Mouse (Mus musculus) forebrain, postnatal 0 days (tissue): ENCODE results near the gene Lrg1. TPM values are rescaled to one million over a fixed set of nuclear protein-coding genes. Genes with fewer than 3 reads are reported as not detected.
"Not testable (repeated sequence)": the region's sequence is repeated elsewhere in the genome, so short reads cannot be mapped to it uniquely, and the experiment has no call there.

Source experiments
- ATAC-seq: fragments of 200-750 bp; cut with Nextera tagmentation; 2 replicates; pipeline ENCODE4 v1.8.0; 2017; ENCODE audit warnings: mild to moderate bottlenecking, moderate library complexity
- DNase-seq: peaks from one replicate; pipeline ENCODE4 v3.0.0-alpha.2; 2015
- H3K27ac ChIP-seq: fragments of 300-500 bp; sonication (generic); 2 replicates; pipeline ENCODE4 v1.5.1; 2014; ENCODE audit warnings: low read depth, mild to moderate bottlenecking, antibody characterized with exemption, low read length, moderate library complexity, mixed read lengths
- H3K27me3 ChIP-seq: fragments of 300-500 bp; sonication (generic); 2 replicates; pipeline ENCODE4 v1.6.1; 2014; ENCODE audit warnings: mild to moderate bottlenecking, low read length, mixed read lengths; ENCODE audit not compliant: insufficient read depth
- H3K36me3 ChIP-seq: fragments of 300-500 bp; sonication (generic); 2 replicates; pipeline ENCODE4 v1.6.1; 2014; ENCODE audit warnings: mild to moderate bottlenecking, moderate library complexity; ENCODE audit not compliant: insufficient read depth
- H3K4me1 ChIP-seq: fragments of 300-500 bp; sonication (generic); 2 replicates; pipeline ENCODE4 v1.6.1; 2014; ENCODE audit warnings: antibody characterized with exemption; ENCODE audit not compliant: insufficient read depth
- H3K4me2 ChIP-seq: fragments of 300-500 bp; sonication (generic); 2 replicates; pipeline ENCODE4 v1.6.1; 2014; ENCODE audit warnings: low read depth, mild to moderate bottlenecking, moderate library complexity
- H3K4me3 ChIP-seq: fragments of 300-500 bp; sonication (generic); 2 replicates; pipeline ENCODE4 v1.5.1; 2014; ENCODE audit warnings: low read depth, low read length, mixed read lengths
- H3K9ac ChIP-seq: fragments of 300-500 bp; sonication (generic); 2 replicates; pipeline ENCODE4 v1.6.1; 2014; ENCODE audit warnings: mild to moderate bottlenecking
- H3K9me3 ChIP-seq: fragments of 300-500 bp; sonication (generic); 2 replicates; pipeline ENCODE4 v1.6.1; 2016; ENCODE audit warnings: low read length
- CTCF ChIP-seq: sonication (generic); IDR thresholded peaks from 2 replicates; pipeline ENCODE4 v1.5.1; 2016; ENCODE audit warnings: antibody characterized with exemption, control low read depth, low read depth
- WGBS: fragments of 180-500 bp; shearing (Covaris S2); extraction: QIAGEN DNeasy Blood & Tissue Kit; methylation state at CpG from one replicate; pipeline ENCODE4 v1.1.7; 2014; 5-methylcytosine and 5-hydroxymethylcytosine counted together
- polyA plus RNA-seq: library from polyadenylated mRNA; unstranded; fragments of >200 nt; fragmentation: Nextera tagmentation; extraction: Ambion mirVana; gene quantifications from 2 replicates; pipeline ENCODE4 v1.2.1, GENCODE M21; 2015
- total RNA-seq: library from RNA; depleted of rRNA; stranded (reverse); fragments of >200 nt; gene quantifications from 2 replicates; pipeline ENCODE4 v1.2.3, GENCODE M21; 2014

The Lrg1 gene
- total and polyA plus RNA-seq, 2 experiments from 2014 or later = 0.46 TPM; not detected in 1

- Histone ChIP-seq H3K36me3 (peaks cover 4% of the 10 kb centered on the region; the same call in 1 of the 2 replicates), H3K9me3 (no peaks in the 10 kb centered on the region), H3K27me3 (no peaks in the 10 kb centered on the region), H3K4me2 (no peak within 1 kb of the TSS), H3K9ac (no peak within 1 kb of the TSS), H3K27ac (no peak within 1 kb of the TSS), H3K4me3 (no peak within 1 kb of the TSS), H3K4me1 (no peaks in the 10 kb centered on the region)
- no peak for TF ChIP-seq CTCF
- no peak for ATAC-seq
- WGBS = 62% methylated on average over 10 of the region's 10 CpGs
- DNase-seq = no peak
Observed at GRCm38 (mm10) chr17:56109219-56110051, 12.4 kb downstream of the Lrg1 start, which contains the start of gene Plin4. Plin4 (minus strand) TSS chr17:56109803.

- no peak overlapping the region for H3K27ac ChIP-seq
- H3K4me3 ChIP-seq = no peak overlapping the region
- no peak overlapping the region for H3K4me2 ChIP-seq
- no peak for TF ChIP-seq CTCF
- WGBS = 81% methylated on average over 6 of the region's 6 CpGs
- DNase-seq = no peak
- ATAC-seq = peak; percentile 17; the same call in 1 of the 2 replicates
- no peaks in the 10 kb centered on the region for H3K9me3 ChIP-seq
- H3K27me3 ChIP-seq = no peaks in the 10 kb centered on the region
- H3K9ac ChIP-seq = no peak overlapping the region
- H3K4me1 ChIP-seq = no peaks in the 10 kb centered on the region
- peaks cover 10% of the 10 kb centered on the region; the same call in 1 of the 2 replicates for H3K36me3 ChIP-seq
Observed at GRCm38 (mm10) chr17:56108334-56109044, 13.3 kb downstream of the Lrg1 start.

- Histone ChIP-seq H3K27me3 (no peaks in the 10 kb centered on the region), H3K36me3 (peaks cover 18% of the 10 kb centered on the region), H3K27ac (no peak overlapping the region), H3K4me1 (no peaks in the 10 kb centered on the region), H3K9ac (no peak overlapping the region), H3K4me2 (no peak overlapping the region), H3K9me3 (no peaks in the 10 kb centered on the region), H3K4me3 (no peak overlapping the region)
- no peak for DNase-seq
- WGBS = 78% methylated on average over 2 of the region's 2 CpGs
- ATAC-seq = no peak
- TF ChIP-seq CTCF = no peak
Observed at GRCm38 (mm10) chr17:56107736-56108135, 14.1 kb downstream of the Lrg1 start.

GRCm38 (mm10) chr17:56106981-56107380, 14.8 kb downstream of the Lrg1 start:
- Histone ChIP-seq H3K36me3 (peaks cover 25% of the 10 kb centered on the region), H3K4me3 (no peak overlapping the region), H3K9ac (no peak overlapping the region), H3K4me2 (no peak overlapping the region), H3K9me3 (no peaks in the 10 kb centered on the region), H3K4me1 (no peaks in the 10 kb centered on the region), H3K27ac (no peak overlapping the region), H3K27me3 (no peaks in the 10 kb centered on the region)
- 78% methylated on average over 4 of the region's 4 CpGs for WGBS
- DNase-seq (no peak), ATAC-seq (no peak)
- no peak for TF ChIP-seq CTCF

- not testable (repeated sequence) for ATAC-seq, H3K4me3 ChIP-seq, H3K4me1 ChIP-seq, H3K4me2 ChIP-seq, DNase-seq, H3K9me3 ChIP-seq, H3K27ac ChIP-seq, H3K9ac ChIP-seq, H3K27me3 ChIP-seq
- peaks cover 31% of the 10 kb centered on the region for H3K36me3 ChIP-seq
- WGBS = 96% methylated on average over 4 of the region's 4 CpGs
Observed at GRCm38 (mm10) chr17:56106436-56106835, 15.4 kb downstream of the Lrg1 start.

- not testable (repeated sequence) for ATAC-seq
Observed at GRCm38 (mm10) chr17:56104821-56105220, 17.0 kb downstream of the Lrg1 start.

More at GRCm38 (mm10) chr17:56104821-56105220, 17.0 kb downstream of the Lrg1 start:
- WGBS = 96% methylated on average over 2 of the region's 5 CpGs
- H3K9ac ChIP-seq, H3K27ac ChIP-seq, H3K27me3 ChIP-seq, H3K9me3 ChIP-seq, DNase-seq, H3K4me3 ChIP-seq, H3K4me2 ChIP-seq, H3K4me1 ChIP-seq: not testable (repeated sequence)
- peaks cover 47% of the 10 kb centered on the region for H3K36me3 ChIP-seq
